Mouse (Mus musculus) MEL (cell line): ENCODE data around the gene Parpbp.

ENCODE experiments used
- CTCF ChIP-seq, 3 experiments: IDR thresholded peaks in 2 of 3; conservative IDR thresholded peaks in 1 of 3; 2 replicates each; pipeline ENCODE4 v1.5.1; 2011 to 2012; ENCODE audit warnings: low read length in 3 of 3, low read depth in 2 of 3, mild to moderate bottlenecking in 2 of 3, improper control_type of control experiment in 1 of 3, inconsistent platforms in 1 of 3, mixed read lengths in 1 of 3, moderate library complexity in 1 of 3; ENCODE audit not compliant: control insufficient read depth in 1 of 3, insufficient read depth in 1 of 3, poor library complexity in 1 of 3, severe bottlenecking in 1 of 3
- MYB ChIP-seq: IDR thresholded peaks from 2 replicates; pipeline ENCODE4 v1.6.1; 2011; ENCODE audit warnings: mild to moderate bottlenecking, low read depth, low read length, improper control_type of control experiment
- NELFE ChIP-seq: IDR thresholded peaks from 2 replicates; pipeline ENCODE4 v1.6.1; 2011; ENCODE audit warnings: low read depth, low read length, improper control_type of control experiment
- POLR2A ChIP-seq, 2 experiments: IDR thresholded peaks; 2 replicates each; pipeline ENCODE4 v1.6.1; 2011 to 2012; ENCODE audit warnings: low read length in 2 of 2, mild to moderate bottlenecking in 2 of 2, control low read depth in 1 of 2, improper control_type of control experiment in 1 of 2, low read depth in 1 of 2, moderate library complexity in 1 of 2; ENCODE audit not compliant: control insufficient read depth in 1 of 2, insufficient read depth in 1 of 2, poor library complexity in 1 of 2
- TCF12 ChIP-seq: IDR thresholded peaks from 2 replicates; pipeline ENCODE4 v1.6.1; 2014; ENCODE audit warnings: low read depth, mild to moderate bottlenecking, inconsistent platforms, low read length, improper control_type of control experiment, moderate library complexity
- USF1 ChIP-seq: IDR thresholded peaks from 2 replicates; pipeline ENCODE4 v1.6.1; 2014; ENCODE audit warnings: low read depth, mild to moderate bottlenecking, inconsistent platforms, low read length, improper control_type of control experiment, moderate library complexity

- TF ChIP-seq MYB (no peak), CTCF (IDR thresholded peaks at IDR 0.05 in 2 of 3, conservative IDR thresholded peaks at IDR 0.05 in 1 of 3; ENCODE audit: control insufficient read depth in 1 of 3, insufficient read depth in 1 of 3, low read depth in 2 of 3, low read length in 3 of 3, poor library complexity in 1 of 3, severe bottlenecking in 1 of 3) (no peak), NELFE (no peak), TCF12 (no peak), POLR2A (IDR thresholded peaks at IDR 0.05; ENCODE audit: control insufficient read depth in 1 of 2, insufficient read depth in 1 of 2, low read depth in 1 of 2, low read length in 2 of 2, poor library complexity in 1 of 2) (no peak), USF1 (no peak)
Measured at GRCm38 (mm10) chr10:88054233-88054985, 92.3 kb downstream of the Parpbp start.
